Mouse (Mus musculus) heart, embryonic 14.5 days (tissue): Measurements from ENCODE around the gene Cela2a. TPM values are rescaled to one million over a fixed set of nuclear protein-coding genes. Genes with fewer than 3 reads are reported as not detected.

ENCODE experiments used
- ATAC-seq: fragments of 200-750 bp; cut with Nextera tagmentation; 2 replicates; pipeline ENCODE4 v1.8.0; 2017; ENCODE audit warnings: low read depth, moderate TSS enrichment; ENCODE audit not compliant: insufficient number of reproducible peaks, insufficient read depth, low FRiP score
- H3K27ac ChIP-seq, 2 experiments: fragments of 200-500 bp in 1 of 2; fragments of 300-500 bp in 1 of 2; sonication (generic) in 1 of 2; replicated peaks in 1 of 2; 2 replicates each; pipeline ENCODE4 v1.5.1; 2012 to 2014; ENCODE audit warnings: low read depth in 2 of 2, low read length in 2 of 2, control low read depth in 1 of 2, mild to moderate bottlenecking in 1 of 2, mixed read lengths in 1 of 2; ENCODE audit not compliant: control insufficient read depth in 1 of 2, insufficient read depth in 1 of 2
- H3K27me3 ChIP-seq: fragments of 300-500 bp; sonication (generic); 2 replicates; pipeline ENCODE4 v1.6.1; 2014; ENCODE audit warnings: mild to moderate bottlenecking, low read length, control low read depth; ENCODE audit not compliant: control insufficient read depth, insufficient read depth
- H3K36me3 ChIP-seq: fragments of 300-500 bp; sonication (generic); 2 replicates; pipeline ENCODE4 v1.6.1; 2014; ENCODE audit warnings: mild to moderate bottlenecking, control low read depth, low read length, mixed read lengths; ENCODE audit not compliant: control insufficient read depth, insufficient read depth
- H3K4me1 ChIP-seq, 2 experiments: fragments of 200-500 bp in 1 of 2; fragments of 300-500 bp in 1 of 2; sonication (generic) in 1 of 2; 2 replicates each; pipeline ENCODE4 v1.6.1; 2012 to 2014; ENCODE audit warnings: low read length in 2 of 2, control low read depth in 1 of 2, mixed read lengths in 1 of 2; ENCODE audit not compliant: control insufficient read depth in 2 of 2, insufficient read depth in 2 of 2
- H3K4me2 ChIP-seq: fragments of 300-500 bp; sonication (generic); 2 replicates; pipeline ENCODE4 v1.6.1; 2014; ENCODE audit warnings: mild to moderate bottlenecking, low read length
- H3K4me3 ChIP-seq, 2 experiments: fragments of 200-500 bp in 1 of 2; fragments of 300-500 bp in 1 of 2; sonication (generic) in 1 of 2; 2 replicates each; pipeline ENCODE4 v1.5.1; 2012 to 2014; ENCODE audit warnings: low read length in 2 of 2, mild to moderate bottlenecking in 2 of 2, control low read depth in 1 of 2, low read depth in 1 of 2, moderate library complexity in 1 of 2; ENCODE audit not compliant: control insufficient read depth in 1 of 2, insufficient read depth in 1 of 2
- H3K9ac ChIP-seq: fragments of 300-500 bp; sonication (generic); 2 replicates; pipeline ENCODE4 v1.6.1; 2014; ENCODE audit warnings: mild to moderate bottlenecking, low read length
- H3K9me3 ChIP-seq: fragments of 300-500 bp; sonication (generic); 2 replicates; pipeline ENCODE4 v1.6.1; 2016; ENCODE audit warnings: low read length, control low read depth; ENCODE audit not compliant: control insufficient read depth
- WGBS: fragments of 180-500 bp; shearing (Covaris S2); extraction: QIAGEN DNeasy Blood & Tissue Kit; methylation state at CpG from one replicate; pipeline ENCODE4 v1.1.7; 2014; 5-methylcytosine and 5-hydroxymethylcytosine counted together
- polyA plus RNA-seq: library from polyadenylated mRNA; unstranded; fragments of >200 nt; fragmentation: Nextera tagmentation; extraction: Ambion mirVana; gene quantifications from 2 replicates; pipeline ENCODE4 v1.2.1, GENCODE M21; 2014

Gene Cela2a
- polyA plus RNA-seq, 1 experiment from 2014 or later, result not detected

- H3K27me3 ChIP-seq, result no peaks in the 10 kb centered on the region
- 18% methylated on average over 10 of the region's 10 CpGs for WGBS
- no peak overlapping the region for H3K4me2 ChIP-seq
- ATAC-seq, result peak; percentile 62
- peak overlapping the region; percentile 33 to 39; a peak in 1 of 4 replicates for H3K27ac ChIP-seq
- no peak overlapping the region for H3K4me3 ChIP-seq
- peaks cover 42% of the 10 kb centered on the region for H3K36me3 ChIP-seq
- no peaks in the 10 kb centered on the region; a peak in 1 of 4 replicates for H3K4me1 ChIP-seq
- H3K9ac ChIP-seq, result no peak overlapping the region
- no peaks in the 10 kb centered on the region for H3K9me3 ChIP-seq
Measured at GRCm38 (mm10) chr4:141857422-141857930, 31.5 kb upstream of the Cela2a start.

DNA sequence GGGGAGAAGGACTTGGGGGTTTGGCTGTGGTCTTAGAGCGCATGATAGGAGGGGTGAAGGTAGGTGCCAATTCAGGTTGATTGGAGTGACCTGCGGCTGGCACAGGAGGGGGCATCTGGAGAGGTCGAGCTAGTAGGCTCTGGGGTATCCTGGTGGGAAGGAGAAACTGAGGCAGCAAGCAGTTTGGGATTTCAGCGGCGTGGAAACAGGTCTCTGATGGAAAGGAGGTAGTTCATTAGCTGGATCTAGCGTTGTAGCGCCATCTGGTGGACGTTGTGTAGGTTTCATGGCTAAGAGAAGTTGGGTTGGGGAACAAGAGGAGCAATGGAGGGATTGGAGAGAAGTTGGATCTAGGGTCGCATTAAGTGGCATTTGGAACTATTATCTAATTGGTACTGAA lies 27.5 kb upstream of the Cela2a start:
- ATAC-seq, result no peak
- WGBS, result 79% methylated on average over 9 of the region's 9 CpGs
- H3K9me3 ChIP-seq, result no peaks in the 10 kb centered on the region
- H3K27ac ChIP-seq, result no peak overlapping the region
- H3K9ac ChIP-seq, result no peak overlapping the region
- no peaks in the 10 kb centered on the region for H3K4me1 ChIP-seq
- peaks cover 3% of the 10 kb centered on the region for H3K36me3 ChIP-seq
- H3K27me3 ChIP-seq, result no peaks in the 10 kb centered on the region
- no peak overlapping the region for H3K4me3 ChIP-seq
- H3K4me2 ChIP-seq, result no peak overlapping the region

GRCm38 (mm10) chr4:141845999-141846398 lies 20.0 kb upstream of the Cela2a start, which contains the start of gene Ctrc:
TSS of gene Ctrc (minus strand) at chr4:141846359.
- Histone ChIP-seq H3K36me3 (no peaks in the 10 kb centered on the region), H3K27me3 (no peaks in the 10 kb centered on the region), H3K4me3 (no peak within 1 kb of the TSS), H3K9ac (no peak within 1 kb of the TSS), H3K4me1 (no peaks in the 10 kb centered on the region), H3K9me3 (no peaks in the 10 kb centered on the region), H3K27ac (no peak within 1 kb of the TSS), H3K4me2 (no peak within 1 kb of the TSS)
- ATAC-seq, result no peak
- 77% methylated on average over 6 of the region's 6 CpGs for WGBS

- H3K9me3 ChIP-seq, result no peaks in the 10 kb centered on the region
- H3K27ac ChIP-seq, result no peak overlapping the region
- H3K4me1 ChIP-seq, result no peaks in the 10 kb centered on the region; a peak in 1 of 4 replicates
- WGBS, result 46% methylated on average over 5 of the region's 5 CpGs
- H3K4me2 ChIP-seq, result no peak overlapping the region
- H3K9ac ChIP-seq, result no peak overlapping the region
- no peaks in the 10 kb centered on the region for H3K27me3 ChIP-seq
- ATAC-seq, result no peak
- H3K36me3 ChIP-seq, result no peaks in the 10 kb centered on the region
- H3K4me3 ChIP-seq, result no peak overlapping the region
Measured at GRCm38 (mm10) chr4:141834536-141835095, 8.7 kb upstream of the Cela2a start.

DNA sequence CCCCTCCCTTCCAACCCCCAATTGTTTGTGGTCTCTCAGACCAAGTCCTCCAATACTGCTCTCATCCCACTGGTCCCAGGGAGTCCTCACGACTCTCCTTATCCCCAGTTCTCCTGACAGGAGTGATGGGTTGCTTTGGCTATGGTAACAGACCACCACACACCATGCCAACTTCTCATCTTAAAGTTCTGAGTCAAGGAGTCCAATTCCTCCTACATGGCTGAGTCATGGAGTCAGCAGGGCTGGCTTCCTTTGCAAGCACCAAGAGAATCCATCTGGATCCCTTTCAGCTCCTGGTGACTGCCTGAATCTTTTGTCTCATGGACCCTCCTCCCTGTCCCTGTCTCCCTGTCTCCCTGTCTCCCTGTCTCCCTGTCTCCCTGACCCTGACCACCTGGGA lies 8.0 kb upstream of the Cela2a start:
- no peaks in the 10 kb centered on the region for H3K27me3 ChIP-seq
- no peak overlapping the region for H3K4me2 ChIP-seq
- H3K27ac ChIP-seq, result no peak overlapping the region
- 35% methylated on average over 1 of the region's 1 CpGs for WGBS
- H3K36me3 ChIP-seq, result no peaks in the 10 kb centered on the region
- ATAC-seq, result no peak
- no peaks in the 10 kb centered on the region for H3K9me3 ChIP-seq
- no peak overlapping the region for H3K9ac ChIP-seq
- no peak overlapping the region for H3K4me3 ChIP-seq
- H3K4me1 ChIP-seq, result no peaks in the 10 kb centered on the region; a peak in 1 of 4 replicates

- Histone ChIP-seq H3K9ac (no peak overlapping the region), H3K4me2 (no peak overlapping the region), H3K36me3 (no peaks in the 10 kb centered on the region), H3K4me1 (peaks cover 8 to 12% of the 10 kb centered on the region in 2 experiments; a peak in 3 of 4 replicates), H3K27ac (no peak overlapping the region), H3K27me3 (no peaks in the 10 kb centered on the region), H3K9me3 (no peaks in the 10 kb centered on the region), H3K4me3 (no peak overlapping the region)
- ATAC-seq, result no peak
- WGBS, result 74% methylated on average over 7 of the region's 7 CpGs
Measured at GRCm38 (mm10) chr4:141831361-141831760, 5.4 kb upstream of the Cela2a start.

GRCm38 (mm10) chr4:141830381-141830780 lies 4.4 kb upstream of the Cela2a start:
- Histone ChIP-seq H3K4me1 (peaks cover 8 to 12% of the 10 kb centered on the region in 2 experiments; a peak in 3 of 4 replicates), H3K27me3 (no peaks in the 10 kb centered on the region), H3K9ac (no peak overlapping the region), H3K27ac (no peak overlapping the region), H3K4me3 (no peak overlapping the region), H3K36me3 (no peaks in the 10 kb centered on the region), H3K9me3 (no peaks in the 10 kb centered on the region), H3K4me2 (no peak overlapping the region)
- ATAC-seq, result no peak
- WGBS, result 58% methylated on average over 11 of the region's 11 CpGs

DNA sequence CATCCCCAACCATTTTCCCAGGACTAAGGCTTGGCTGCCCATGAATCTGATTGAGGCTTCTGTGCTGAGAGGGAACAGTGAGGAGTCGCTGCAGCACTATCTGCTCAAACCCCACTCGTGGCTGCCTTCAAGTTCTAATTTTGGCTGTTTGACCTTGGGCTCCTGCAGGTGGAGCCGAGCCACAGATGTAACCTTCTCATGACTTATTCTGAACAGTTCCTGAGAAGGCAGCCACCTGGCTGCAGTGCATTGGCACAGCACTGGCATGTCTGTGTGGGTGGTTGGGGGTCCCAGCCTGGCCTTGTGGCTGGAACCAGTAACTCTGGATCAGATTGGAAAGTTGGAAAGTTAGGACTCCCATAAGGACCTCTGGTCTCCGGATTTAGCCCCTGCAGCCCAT lies 2.2 kb upstream of the Cela2a start:
- no peak for ATAC-seq
- Histone ChIP-seq H3K9ac (no peak overlapping the region), H3K4me2 (no peak overlapping the region), H3K4me1 (peaks cover 8 to 12% of the 10 kb centered on the region in 2 experiments; a peak in 3 of 4 replicates), H3K27me3 (no peaks in the 10 kb centered on the region), H3K27ac (no peak overlapping the region), H3K9me3 (no peaks in the 10 kb centered on the region), H3K4me3 (no peak overlapping the region), H3K36me3 (no peaks in the 10 kb centered on the region)
- 34% methylated on average over 4 of the region's 4 CpGs for WGBS
